Mouse (Mus musculus): ENCODE measurements at regions not wholly inside any gene's neighbourhood (a gene's known extent, or its start where the extent isn't known, plus 50 kb on each side); places are given as distances from the start of the nearest gene placed in this dataset.

- TF ChIP-seq TAL1 (IDR thresholded peaks at IDR 0.05; ENCODE audit: low read length), result no peak
- TF ChIP-seq GATA1 (IDR thresholded peaks at IDR 0.05; ENCODE audit: low read length), result no peak
Observed at GRCm38 (mm10) chr14:62003797-62004196, 288.6 kb upstream of the Rnaseh2b start.

All from erythroblast, embryonic 14.5 days (primary cell).